Mouse (Mus musculus): ENCODE results near the gene Zfp202.
A peak's percentile ranks its signal among the peaks of the same experiment; 100 is the strongest.

Gene Zfp202

DNA sequence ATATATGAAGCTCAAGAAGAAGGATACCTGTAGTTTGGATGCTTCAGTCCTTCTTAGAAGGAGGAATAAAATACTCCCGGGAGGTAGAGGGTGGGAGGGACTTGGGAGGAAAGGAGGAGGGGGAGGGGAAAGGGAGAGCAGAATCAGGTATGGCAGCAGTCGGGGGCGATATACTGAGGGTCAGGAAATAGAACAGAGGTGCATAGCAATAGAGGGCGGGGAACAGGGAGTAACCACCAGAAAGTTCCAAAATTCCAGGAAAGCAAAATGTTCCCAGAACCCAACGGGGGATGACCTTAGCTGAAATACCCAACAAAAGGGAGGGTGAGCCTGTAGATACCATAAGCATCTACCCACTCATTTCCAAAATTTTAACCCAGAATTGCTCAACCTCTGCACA lies 48.2 kb downstream of the Zfp202 start:
- no peak for ATAC-seq (ENCODE audit: low TSS enrichment)

DNA sequence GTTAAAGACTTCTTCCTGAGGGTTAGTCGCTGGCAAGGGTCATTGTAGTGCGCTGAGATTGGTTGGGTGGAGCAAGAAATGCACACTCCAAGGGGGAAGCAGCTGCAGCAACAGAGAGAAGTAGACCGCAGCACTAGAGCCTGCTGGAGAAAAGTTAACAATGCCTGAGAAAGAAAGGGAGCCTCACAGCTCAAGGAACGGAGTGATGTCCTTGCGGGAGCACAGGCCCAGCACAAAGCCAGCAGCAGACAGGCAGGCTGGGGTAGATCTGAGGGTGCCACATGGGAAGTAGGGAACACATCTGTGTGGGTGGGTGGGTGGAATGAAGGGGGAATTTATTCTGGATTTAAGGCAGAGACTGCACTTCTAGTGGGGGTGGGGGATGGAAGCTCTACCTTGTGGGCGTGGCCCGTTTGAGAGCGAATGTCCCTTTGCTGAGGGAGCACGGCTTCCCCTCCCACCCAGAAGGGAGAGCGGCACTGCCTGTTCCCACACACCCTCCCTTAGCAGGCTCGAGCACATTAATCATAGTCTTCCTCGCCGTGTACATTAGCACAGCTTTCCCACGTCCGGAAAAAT lies 49.2 kb downstream of the Zfp202 start:
- ATAC-seq (ENCODE audit: low TSS enrichment): peak; percentile 83

DNA sequence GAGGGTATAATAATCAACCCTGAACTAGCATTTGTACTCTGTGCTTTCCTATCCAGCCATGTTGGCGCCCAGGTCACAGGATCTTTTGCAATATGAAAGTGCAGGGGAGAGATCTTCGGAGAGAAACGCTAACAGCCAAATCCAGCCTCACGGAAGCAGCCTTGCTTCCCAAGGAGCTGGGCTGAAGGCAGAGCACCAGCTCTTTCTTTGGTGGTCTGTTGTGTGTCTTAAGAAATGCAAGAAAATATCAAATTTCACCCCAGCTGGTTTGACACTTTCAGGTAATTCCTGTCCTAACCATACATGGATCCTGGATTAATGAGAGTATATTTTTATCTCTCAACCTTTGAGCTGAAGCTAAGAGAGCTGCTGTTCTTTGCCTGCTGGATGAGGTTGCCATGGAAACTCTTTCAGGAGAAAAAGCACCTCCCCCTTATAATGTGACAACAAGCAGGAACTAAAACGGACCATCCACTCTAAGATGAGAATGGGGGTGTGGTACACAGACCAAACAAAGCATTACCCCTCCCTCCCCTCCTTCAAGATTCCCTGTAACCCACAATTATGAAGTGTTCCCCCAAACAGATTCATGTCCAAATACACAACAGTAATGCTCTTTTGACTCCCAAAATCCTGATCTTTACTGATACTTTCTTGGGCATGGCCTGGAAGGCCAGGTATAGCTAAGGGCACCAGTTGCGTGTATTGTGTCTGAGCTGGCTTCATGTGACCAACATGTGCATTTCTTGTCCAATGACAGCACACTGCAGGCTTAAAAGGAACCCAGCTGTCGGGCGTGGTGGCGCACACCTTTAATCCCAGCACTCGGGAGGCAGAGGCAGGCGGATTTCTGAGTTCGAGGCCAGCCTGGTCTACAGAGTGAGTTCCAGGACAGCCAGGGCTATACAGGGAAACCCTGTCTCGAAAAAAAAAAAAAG lies 50.1 kb downstream of the Zfp202 start:
- ATAC-seq (ENCODE audit: low TSS enrichment): peak; percentile 80

DNA sequence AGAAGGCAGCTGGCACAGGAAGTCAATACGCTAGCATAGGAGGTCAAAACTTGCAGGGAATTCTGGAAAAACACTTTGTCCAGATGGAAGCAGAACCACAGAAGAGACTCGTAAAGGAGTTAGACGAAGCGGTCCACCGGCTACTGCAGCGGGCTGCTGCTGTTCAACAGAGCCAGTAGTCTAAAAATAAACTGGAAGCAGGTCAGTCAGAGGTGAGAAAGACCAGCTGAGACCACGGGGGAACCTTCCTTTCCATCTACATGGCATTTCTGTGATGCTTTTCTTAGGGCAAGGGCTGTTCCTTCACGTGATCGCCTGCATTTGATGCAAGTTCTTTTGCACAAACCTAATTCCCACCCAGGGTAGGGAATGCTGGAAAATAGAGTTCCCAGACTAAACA lies 53.4 kb downstream of the Zfp202 start:
- no peak for ATAC-seq (ENCODE audit: low TSS enrichment)

DNA sequence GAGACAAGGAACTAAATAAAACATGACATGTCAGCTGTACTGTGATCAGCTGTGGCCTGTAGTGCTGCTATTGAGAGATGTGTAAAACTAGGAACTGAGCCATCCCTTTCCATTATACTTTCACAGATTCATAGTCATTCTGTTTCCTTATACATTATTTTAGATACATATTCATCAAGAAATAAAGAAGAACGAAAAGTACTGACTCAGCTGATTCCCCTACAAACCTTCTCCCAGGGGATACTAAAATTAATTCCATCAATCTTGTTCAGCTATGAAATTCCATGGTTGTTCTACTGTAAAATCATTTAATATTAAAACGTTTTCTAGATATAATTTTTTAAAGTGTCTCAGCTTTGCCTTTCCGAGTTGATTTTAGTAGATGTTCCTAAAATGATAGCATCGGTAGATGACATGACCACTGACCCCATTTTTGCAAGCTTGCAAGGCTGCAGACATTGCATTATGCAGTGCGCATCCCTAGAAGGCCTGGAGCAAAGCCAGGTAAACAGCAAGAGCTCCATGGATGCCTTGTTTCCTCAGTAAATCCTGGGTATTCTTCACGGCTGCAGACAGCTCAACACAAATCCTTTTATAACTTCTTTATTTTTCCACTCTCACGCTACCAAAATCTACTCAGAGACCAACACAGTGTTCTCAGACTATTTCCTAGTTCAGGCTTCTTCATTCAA lies 54.0 kb downstream of the Zfp202 start:
- ATAC-seq (ENCODE audit: low TSS enrichment): no peak

DNA sequence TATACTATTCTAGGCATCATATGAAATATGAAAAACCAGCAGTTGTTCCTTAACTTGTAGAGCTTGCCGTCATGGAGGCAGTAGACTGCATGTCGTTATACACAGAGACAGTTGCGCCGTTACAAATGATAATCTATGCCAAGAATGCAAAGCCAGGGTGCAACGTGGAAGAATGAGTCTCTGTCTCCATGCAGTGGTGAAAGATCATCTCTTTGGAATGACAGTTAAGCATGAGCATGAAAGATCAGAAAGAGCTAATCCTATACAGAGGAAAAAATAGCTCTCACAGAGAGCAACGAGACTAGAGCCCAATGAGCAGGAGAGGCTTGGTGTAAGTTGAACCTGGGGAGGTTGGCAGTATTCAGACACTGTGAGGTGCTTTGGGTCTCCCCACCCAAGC lies 54.6 kb downstream of the Zfp202 start:
- ATAC-seq (ENCODE audit: low TSS enrichment): no peak

DNA sequence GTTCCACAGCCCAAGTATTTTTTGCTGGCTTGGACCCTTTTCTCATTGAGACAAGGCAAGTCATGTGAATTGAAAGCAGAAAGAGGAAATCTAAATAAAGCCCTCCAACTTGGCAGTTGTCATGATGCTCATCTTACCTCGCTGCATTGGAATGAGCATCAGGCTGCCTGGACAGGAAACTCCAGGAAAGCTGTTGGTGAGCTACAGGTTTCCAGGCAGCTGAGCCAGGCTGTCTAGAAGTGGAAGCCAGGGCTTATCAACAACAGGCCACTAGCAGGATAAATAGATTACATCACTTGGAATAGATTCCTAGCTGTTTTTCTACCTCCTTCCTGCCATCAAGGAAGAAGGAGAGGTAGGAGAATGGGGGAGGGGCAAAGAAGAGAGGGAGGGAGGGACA lies 57.0 kb downstream of the Zfp202 start:
- ATAC-seq (ENCODE audit: low TSS enrichment): no peak

DNA sequence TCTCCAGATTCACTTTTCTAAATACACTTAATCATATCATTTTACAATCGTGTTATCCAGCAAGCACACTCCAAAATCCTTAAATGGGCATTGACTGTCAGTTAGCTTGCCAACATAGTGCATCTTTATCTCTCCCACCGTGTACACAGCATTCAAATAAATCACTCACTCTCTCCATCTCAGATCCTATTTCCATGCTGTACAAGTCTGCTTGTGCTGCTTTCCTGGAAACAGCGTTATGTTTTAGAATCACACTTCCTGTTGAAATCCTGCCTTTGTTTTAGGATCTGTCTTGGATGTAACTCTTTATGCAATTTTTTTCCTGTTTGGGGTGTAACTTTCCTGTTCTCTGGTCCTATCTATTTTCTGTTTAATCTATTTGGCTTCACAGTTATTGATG lies 60.3 kb downstream of the Zfp202 start:
- no peak for ATAC-seq (ENCODE audit: low TSS enrichment)

Data from frontal cortex, adult (tissue).